9 mouse cellular contexts compared by ENCODE assay signal in the genomic region with DNA sequence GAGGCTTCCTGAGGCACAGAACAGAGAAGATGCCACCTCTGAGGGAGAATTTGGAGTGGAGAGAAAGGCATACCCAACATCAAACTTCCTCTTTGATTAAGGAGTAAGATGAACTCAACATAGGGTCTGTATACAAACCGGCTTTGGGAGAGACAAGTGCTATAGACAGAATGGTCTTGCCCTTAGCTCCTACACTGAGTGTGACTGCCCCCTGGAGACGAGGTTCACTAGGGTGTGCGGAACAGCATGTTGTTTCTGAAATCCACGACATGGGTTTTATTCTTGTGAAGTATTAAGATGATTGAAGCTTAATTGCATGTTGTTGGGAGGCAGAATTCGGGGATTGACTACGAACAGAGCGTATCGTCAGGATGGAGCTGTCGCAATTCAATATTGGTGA.
DNase-seq lines count a peak whose midpoint lies in the region; ATAC-seq lines count a peak whose summit lies in the region.
"Had no signal": no experiment of that assay in that cellular context is flagged by ENCODE, and none has a peak within 500 bp of the region (broad histone marks: within the 10 kb centered on the region; RNA-seq: fewer than 3 reads in every experiment).

No protein-coding gene starts in this region.

- no peak for ATAC-seq in cerebellum, adult (ENCODE audit: insufficient number of reproducible peaks, low FRiP score, low TSS enrichment)
- ATAC-seq in embryonic facial prominence, embryonic 12.5 days (ENCODE audit: insufficient number of reproducible peaks, insufficient read depth, low FRiP score, low TSS enrichment) = peak; percentile 52; the same call in 1 of the 2 replicates
- ATAC-seq in neutrophil, adult 5-6 weeks (ENCODE audit: extremely low read depth, insufficient number of reproducible peaks, low FRiP score, poor library complexity, severe bottlenecking) = peak; percentile 84; the same call in 1 of the 2 replicates

- no peaks in the 10 kb centered on the region for H3K4me1 ChIP-seq in embryonic facial prominence, embryonic 12.5 days

- DNase-seq in cerebellum, postnatal 10 days = peak; percentile 27 to 47
- DNase-seq in ovary, adult 18-20 months (ENCODE audit: low spot score) = peak; percentile 23
- no peak for DNase-seq in ovary, postnatal 10 days (ENCODE audit: low spot score)
- DNase-seq in kidney, postnatal 25 days = peak; percentile 59 to 67
- peak; percentile 88 for DNase-seq in thymus, postnatal 4 days

- no peaks in the 10 kb centered on the region for H3K36me3 ChIP-seq in embryonic facial prominence, embryonic 12.5 days
- H3K36me3 ChIP-seq: limb, embryonic 15.5 days had no signal

- 74% methylated on average over 9 of the region's 9 CpGs for WGBS in embryonic facial prominence, embryonic 12.5 days

- H3K27ac ChIP-seq in embryonic facial prominence, embryonic 12.5 days = no peak overlapping the region
- H3K27ac ChIP-seq: limb, embryonic 15.5 days had no signal

- no peak overlapping the region for H3K9ac ChIP-seq in embryonic facial prominence, embryonic 12.5 days
- H3K9ac ChIP-seq: limb, embryonic 15.5 days had no signal

- H3K9me3 ChIP-seq in embryonic facial prominence, embryonic 12.5 days = no peaks in the 10 kb centered on the region
- H3K9me3 ChIP-seq: limb, embryonic 15.5 days had no signal

- H3K4me2 ChIP-seq in embryonic facial prominence, embryonic 12.5 days (replicated peaks) = no peak overlapping the region
- H3K4me2 ChIP-seq: limb, embryonic 15.5 days had no signal

- H3K4me3 ChIP-seq in embryonic facial prominence, embryonic 12.5 days = no peak overlapping the region
- H3K4me3 ChIP-seq: limb, embryonic 15.5 days had no signal

- H3K27me3 ChIP-seq in embryonic facial prominence, embryonic 12.5 days = no peaks in the 10 kb centered on the region
- H3K27me3 ChIP-seq: limb, embryonic 15.5 days had no signal
